ENCODE assay signal across 8 mouse cellular contexts in the genomic region with DNA sequence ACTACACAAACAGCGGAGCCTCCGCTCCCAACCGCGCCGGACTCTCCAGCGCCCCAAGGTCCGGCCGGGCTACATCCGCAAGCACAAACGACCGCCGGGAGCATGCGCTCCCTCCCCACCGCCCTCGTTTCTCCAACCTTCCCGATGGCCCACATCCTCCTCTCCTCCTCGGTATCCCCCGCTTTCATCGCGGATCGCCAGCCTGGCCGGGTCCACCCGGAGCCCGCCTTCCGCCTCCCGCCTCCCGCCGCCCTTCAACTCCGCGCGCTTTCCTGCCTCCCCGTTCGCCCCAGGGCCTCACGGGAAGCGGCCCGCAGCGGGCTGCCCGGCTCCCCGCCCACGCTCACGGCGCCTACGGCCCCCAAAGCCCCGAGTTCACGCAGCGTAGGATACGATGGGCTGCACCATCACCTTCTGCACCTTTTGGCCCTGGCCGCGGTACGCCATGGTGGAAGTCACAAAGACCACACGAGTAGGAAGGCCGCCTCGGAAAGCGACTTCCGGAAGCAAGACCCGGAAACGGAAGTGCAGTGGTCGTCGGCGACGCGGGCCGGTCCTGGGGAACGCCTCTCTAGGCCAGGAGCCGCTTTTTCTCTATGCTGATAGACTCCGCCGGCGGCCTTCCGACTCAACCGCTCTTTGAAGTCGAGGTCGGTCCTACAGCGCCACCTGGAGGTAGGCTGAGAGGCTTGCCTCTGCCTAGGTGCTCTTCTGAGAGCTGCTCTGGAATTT. TPM values are rescaled to one million over a fixed set of nuclear protein-coding genes. Genes with fewer than 3 reads are reported as not detected.
DNase-seq lines count a peak whose midpoint lies in the region; ATAC-seq lines count a peak whose summit lies in the region.

A gene (minus strand): TSS at position 521 of the 732 bp plus-strand sequence.

- peak within 1 kb of the TSS; percentile 94 for H3K4me3 ChIP-seq in lung, embryonic 16.5 days (ENCODE audit: low read length)

- H3K9me3 ChIP-seq in lung, embryonic 16.5 days (ENCODE audit: control insufficient read depth, low read length) = no peaks in the 10 kb centered on the region

- peak within 1 kb of the TSS; percentile 98 for H3K9ac ChIP-seq in lung, embryonic 16.5 days (ENCODE audit: low read length)

- H3K4me1 ChIP-seq in lung, embryonic 16.5 days (replicated peaks; ENCODE audit: control insufficient read depth, insufficient read depth, low read length) = 0 out of 2 replicates have a peak, but pooled peaks cover 2% of the 10 kb centered on the region

- H3K27me3 ChIP-seq in lung, embryonic 16.5 days (ENCODE audit: control insufficient read depth, insufficient read depth, low read depth, low read length) = no peaks in the 10 kb centered on the region

- peaks cover 30% of the 10 kb centered on the region for H3K36me3 ChIP-seq in lung, embryonic 16.5 days (ENCODE audit: control insufficient read depth, insufficient read depth, low read length)

- peak within 1 kb of the TSS; percentile 71 for H3K4me2 ChIP-seq in lung, embryonic 16.5 days (ENCODE audit: low read depth, low read length)

- peak; percentile 92 for DNase-seq in MEL-GATA-1-ER (ENCODE audit: extremely low read depth, low read depth)
- peak; percentile 93 for DNase-seq in cerebellum, adult 8-10 months
- DNase-seq in forelimb bud, embryonic 11.5 days (ENCODE audit: low read depth, low spot score) = peak; percentile 98
- DNase-seq in layer of hippocampus, adult 9-10 months (ENCODE audit: low spot score) = peak; percentile 85
- peak; percentile 90 for DNase-seq in ovary, postnatal 10 days (ENCODE audit: low spot score)
- DNase-seq in thymus, postnatal 10 days (ENCODE audit: low spot score in 2 of 2) = peak; percentile 94 to 99

- peak within 1 kb of the TSS; percentile 91 for H3K27ac ChIP-seq in lung, embryonic 16.5 days (ENCODE audit: low read length)

- under 1% methylated on average over 73 of the region's 73 CpGs for WGBS in lung, embryonic 16.5 days

- ATAC-seq in hematopoietic stem cell, adult 5-6 weeks (replicated peaks in 1 of 2; ENCODE audit: insufficient read depth in 1 of 2, low FRiP score in 2 of 2, low TSS enrichment in 1 of 2, low read depth in 1 of 2, poor library complexity in 2 of 2, severe bottlenecking in 2 of 2) = peak; percentile 98
- ATAC-seq in lung, embryonic 16.5 days (ENCODE audit: low read depth) = peak; percentile 99

RNA-seq across cellular contexts. Expression of the gene that starts here (rescaled TPM):
- 249 and 459 TPM in 2 replicates for total RNA-seq in hematopoietic stem cell, adult 5-6 weeks (2017)
- polyA plus RNA-seq in lung, embryonic 16.5 days (2015; fragmentation: Nextera tagmentation; extraction: Ambion mirVana) = 606 and 647 TPM in 2 replicates

Comparison
In these comparisons a context has a peak if more than half of its experiments do, and no peak if none do; other contexts are left out.
1. Peak in every context shown above with its lines: DNase-seq, ATAC-seq, H3K4me3 ChIP-seq and H3K27ac ChIP-seq.